Mouse (Mus musculus) thymus, adult 18-20 months (tissue): ENCODE data around the gene Rpl22l1.
"Not testable (repeated sequence)": the region's sequence is repeated elsewhere in the genome, so short reads cannot be mapped to it uniquely, and the experiment has no call there.

ENCODE experiments used
- DNase-seq, 2 experiments: peaks; one replicate each; pipeline ENCODE4 v3.0.0; 2022; ENCODE audit warnings: mixed read lengths in 2 of 2

Rpl22l1 gene

DNA sequence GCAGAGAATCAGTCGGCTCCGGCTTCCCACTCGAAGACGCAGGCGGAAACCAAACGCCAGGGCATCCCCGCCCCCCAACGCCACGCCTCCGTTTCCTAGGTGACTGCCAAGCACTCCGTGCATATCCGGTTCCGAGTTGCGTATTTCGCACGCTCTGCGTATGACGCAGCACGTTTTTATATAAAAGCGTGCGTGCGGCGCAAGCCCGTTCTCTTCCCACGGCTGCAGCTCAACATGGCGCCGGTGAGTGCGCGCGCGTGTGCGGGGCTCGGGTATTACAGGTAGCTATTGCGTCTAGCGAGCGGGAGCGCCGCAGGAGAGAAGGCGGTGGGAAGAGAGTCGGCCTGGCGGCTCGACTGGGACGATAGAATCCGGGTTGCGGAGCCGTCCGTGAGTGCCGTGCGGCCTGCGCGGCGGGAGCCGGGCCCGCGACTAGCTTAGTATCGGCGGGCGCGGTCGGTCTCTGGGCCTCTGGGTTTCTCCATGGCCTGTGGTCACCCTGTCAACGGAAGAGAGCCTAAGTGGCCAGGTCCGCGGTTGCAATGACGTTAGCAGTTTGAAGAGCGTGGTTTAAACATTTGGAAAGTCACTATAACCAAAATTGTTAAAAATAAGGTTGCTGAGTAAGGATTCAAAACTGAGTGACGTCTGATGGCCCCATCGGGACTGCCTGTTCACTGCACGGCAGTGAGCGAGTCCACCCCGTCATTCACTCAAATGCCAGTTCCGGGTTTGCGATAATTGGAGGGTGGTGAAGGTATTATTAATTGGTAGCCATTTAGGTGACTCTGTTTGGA is at the start of gene Rpl22l1:
TSS of gene Rpl22l1 (plus strand) at position 136 of the 797 bp plus-strand sequence.
- DNase-seq, result peak; percentile 98

DNA sequence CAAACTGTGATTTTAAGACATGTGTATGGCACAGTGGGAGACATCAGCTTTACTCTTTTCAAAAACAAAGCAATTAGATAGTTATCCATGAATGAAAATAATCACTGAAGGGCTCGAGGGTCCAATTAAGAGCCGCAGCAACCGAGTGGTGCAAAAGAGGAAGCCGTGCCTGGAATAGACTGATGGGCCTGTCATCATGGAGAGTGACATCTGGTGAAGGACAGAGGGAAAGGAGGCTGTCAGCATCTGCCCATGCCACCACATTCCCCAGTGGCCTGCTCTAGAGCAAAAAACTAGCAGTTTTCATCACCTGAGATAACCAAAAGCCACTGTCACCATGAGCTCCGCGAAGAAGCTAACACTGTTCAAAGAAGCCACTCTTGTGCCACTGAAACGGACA is 49.8 kb upstream of the Rpl22l1 start:
- no peak for DNase-seq

DNA sequence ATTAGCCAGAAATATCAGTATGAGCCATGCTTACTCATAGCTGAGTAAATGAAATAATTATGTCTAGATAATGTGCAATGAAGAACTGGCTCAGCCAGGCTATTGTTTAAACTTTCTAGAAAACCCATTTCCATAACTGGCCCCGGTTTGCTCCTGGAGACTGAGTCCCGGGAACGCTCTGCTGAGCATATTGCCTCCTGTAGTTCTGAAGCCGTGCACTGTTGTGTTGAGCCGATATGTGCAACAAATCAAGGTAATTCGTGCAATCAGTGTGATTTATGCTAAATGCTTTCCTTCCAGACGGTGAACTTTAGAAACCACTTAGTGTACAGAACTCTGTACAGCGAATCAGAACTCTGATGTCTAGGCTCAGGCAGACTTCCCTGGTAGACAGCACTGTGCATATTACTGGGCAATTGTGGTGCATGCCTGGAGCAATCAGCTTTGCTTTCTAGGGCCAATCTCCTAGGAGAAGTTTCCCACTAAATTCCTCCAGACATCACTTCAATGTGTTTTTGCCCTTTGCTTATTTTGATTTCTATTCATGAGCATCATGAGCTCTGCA is 43.9 kb upstream of the Rpl22l1 start:
- DNase-seq, result no peak

DNA sequence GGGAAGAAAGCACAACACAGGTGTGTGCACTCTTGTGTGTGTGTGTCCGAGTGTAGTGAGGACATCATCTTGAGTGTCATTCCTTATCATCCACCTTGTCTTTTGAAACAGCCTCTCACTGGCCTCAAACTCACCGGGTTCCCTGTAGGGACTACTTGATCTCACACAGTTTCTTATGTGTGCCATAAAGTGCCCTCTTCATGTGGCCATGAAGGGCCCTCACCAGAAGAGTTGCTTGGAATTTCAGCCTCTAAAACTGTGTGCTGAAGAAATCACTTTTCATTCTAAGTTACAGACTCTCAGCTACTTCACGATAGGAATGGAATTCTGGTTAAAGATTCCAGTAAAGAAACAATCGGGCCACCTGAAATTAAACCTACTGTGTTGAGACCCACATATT is 38.3 kb upstream of the Rpl22l1 start:
- DNase-seq, result no peak

DNA sequence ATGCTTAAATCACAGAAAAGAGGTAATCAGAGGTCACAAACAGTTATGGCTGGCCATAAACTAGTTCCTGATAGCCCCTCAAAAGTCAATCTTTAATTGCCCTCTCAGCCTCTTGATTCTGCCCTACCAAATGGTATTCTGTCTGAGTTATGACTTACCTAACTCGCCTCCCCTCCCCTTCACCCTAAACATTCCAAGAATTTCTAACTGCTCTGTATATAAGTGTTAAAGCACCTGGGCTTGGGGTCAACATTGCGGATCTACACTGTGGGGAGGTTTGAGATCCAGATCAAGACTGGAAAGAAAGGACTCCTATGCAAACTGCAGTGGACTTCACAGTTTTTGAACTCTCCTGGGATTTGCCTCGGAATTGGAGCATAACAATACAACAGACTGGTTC is 37.0 kb upstream of the Rpl22l1 start:
- no peak for DNase-seq

DNA sequence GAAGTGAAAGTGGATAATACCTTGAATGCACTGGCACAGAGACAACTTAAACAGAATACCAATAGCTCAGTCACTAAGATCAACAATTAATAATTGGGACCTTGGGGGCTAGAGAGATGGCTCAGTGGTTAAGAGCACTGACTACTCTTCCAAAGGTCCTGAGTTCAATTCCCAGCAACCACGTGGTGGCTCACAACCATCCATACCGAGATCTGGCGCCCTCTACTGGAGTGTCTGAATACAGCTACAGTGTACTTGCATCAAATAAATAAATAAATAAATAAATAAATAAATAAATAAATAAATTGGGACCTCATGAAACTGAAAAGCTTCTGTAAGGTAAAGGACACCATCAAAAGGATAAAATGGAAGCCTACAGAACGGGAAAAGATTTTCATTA is 32.3 kb upstream of the Rpl22l1 start:
- not testable (repeated sequence) for DNase-seq

DNA sequence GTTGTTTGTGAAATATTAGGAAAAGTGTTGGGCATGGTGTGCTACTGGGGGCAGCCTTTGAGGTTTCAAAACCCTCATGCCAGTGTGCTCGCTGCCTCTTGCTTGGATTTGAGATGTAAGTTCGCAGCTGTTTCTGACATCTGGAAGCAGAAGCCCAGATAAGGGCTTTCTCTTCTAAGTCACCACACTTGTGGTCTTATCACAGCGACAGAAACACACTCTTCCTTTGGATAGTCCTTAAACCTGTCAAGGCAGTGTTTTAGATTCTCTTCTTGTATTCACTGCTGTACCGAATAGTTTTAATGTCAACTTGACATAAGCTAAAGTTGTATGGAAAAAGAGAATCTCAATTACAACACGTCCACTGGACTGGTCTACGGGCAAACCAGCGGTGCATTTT is 29.9 kb upstream of the Rpl22l1 start:
- DNase-seq, result no peak

DNA sequence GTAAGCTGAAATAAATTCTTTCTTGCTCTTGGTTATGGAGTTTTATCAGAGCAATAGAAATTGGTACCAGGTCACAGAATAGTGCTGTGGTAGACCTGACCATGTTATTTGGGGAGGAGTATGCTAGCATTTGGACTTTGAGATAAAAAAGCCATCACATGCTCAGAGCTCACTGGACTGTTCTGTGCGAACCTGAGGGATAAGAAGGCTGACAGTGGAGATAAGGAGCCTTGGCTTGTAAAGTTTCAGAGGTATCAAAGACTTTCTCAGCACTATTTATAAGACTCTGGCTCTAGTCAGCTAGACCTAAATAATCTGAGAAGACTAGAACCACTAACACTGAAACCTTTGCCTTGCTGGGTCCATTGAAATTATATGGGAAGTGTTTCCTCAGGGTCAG is 29.3 kb upstream of the Rpl22l1 start:
- DNase-seq, result no peak

DNA sequence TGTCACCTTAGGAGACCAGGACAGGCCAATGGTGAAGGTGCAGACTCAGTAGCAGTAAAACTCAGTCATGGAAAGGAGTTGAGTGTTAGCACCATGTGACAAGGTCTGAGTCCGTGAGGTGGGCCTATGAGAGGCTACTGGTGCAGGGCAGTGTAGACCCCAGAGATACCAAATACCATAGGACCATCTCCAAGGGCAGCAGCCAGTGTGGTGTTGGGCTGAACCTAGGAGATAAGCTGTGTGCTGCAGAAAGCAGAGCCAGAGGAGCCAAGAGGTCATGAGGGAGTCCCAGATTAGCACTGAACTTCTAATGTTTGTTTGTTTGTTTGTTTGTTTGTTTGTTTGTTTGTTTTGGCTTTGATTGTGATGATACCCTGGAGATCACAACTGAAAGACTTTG is 28.7 kb upstream of the Rpl22l1 start:
- no peak for DNase-seq

DNA sequence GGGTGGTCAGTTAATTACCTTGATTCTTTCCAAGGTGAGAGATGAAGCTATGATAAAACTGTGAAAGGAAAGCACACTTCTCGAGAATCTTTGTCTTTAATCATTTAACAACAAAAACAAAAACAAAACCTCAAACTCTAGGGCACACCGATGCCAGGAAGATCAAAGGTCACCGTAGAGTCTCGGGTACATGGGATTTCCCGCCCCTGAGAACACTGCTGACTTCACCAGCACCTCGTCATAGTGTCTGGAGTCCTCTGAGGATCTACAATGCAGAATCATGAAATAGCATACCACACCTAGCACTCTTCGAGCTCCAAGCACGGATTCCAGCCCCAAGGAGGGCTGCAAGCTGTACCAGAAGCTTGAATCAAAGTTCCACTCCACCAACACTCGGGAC is 24.7 kb upstream of the Rpl22l1 start:
- DNase-seq, result no peak

DNA sequence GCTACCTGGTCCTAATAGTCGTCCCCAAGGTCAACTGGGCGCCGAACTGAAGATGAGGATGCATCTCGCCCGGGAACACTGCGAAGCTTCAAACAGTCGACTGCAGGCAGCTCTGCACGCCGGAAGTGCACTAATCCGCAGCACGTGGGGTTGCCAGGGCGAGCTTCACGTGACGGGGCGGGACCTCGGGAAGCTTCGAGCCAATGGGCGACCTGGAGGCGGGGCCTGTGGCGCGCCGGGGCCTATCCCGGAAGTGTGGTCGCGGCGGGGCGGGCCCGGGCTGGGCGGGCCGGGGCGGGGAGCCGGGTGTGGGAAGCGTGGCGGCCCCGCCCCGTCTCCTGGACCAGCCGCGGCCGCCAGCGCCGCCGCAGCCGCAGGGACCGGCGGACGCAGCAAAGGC is 24.2 kb upstream of the Rpl22l1 start, which contains the start of gene Eif5a2:
TSS of gene Eif5a2 (plus strand) at position 283 of the 400 bp plus-strand sequence.
- DNase-seq, result peak; percentile 91 to 92

DNA sequence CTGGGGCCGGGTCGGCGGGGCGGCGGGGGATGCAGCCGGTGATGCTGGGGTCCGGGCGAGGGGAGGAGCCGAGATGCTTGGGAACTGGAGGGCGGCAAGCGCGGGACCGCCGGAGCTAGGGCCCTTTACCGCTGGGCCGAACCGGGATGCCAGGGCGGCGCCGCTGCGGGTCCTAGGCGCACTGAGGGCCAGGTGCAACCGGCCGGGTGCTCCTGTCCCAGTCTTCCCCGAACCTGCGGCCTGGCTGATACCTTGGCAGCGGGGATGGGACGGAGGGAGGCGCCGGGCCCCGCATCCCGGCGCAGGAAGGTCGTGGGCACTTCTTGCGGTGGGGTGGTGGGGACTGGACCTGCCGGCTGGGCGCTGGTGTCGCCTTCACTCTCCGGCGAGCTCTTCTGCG is 23.8 kb upstream of the Rpl22l1 start:
- no peak for DNase-seq

DNA sequence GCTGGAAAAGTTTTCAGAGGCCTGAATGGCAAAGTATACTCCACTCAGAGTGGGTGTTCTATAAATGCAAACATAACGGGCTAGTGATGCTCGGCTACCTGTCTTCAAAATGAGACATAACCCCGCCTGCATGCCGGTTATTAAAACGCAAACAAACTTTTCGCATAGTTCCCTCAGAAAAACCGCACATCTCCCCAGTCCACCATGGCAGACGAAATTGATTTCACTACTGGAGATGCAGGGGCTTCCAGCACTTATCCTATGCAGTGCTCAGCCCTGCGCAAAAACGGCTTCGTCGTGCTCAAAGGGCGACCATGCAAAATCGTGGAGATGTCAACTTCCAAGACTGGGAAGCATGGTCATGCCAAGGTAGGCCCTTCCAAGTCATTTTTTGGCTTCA is 23.4 kb upstream of the Rpl22l1 start:
- no peak for DNase-seq

DNA sequence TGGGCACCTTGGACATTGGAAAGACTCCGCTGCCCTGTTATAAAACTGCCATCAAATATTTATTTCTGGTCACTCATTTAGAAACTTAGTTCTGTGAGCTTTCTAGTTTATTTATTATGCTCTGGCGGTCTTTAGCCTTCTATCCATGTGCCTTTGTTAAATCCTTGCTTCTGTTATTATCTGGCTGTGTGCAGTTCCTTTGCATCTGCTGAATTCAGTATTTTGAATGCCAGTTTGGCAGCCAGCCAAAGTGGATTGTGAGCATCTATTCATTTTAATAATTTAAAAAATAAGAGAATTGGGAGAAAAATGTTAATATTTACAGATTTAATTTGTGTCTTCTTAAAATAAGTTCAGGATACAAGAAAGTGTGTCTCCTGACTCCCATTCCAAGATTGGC is 21.1 kb upstream of the Rpl22l1 start:
- no peak for DNase-seq

DNA sequence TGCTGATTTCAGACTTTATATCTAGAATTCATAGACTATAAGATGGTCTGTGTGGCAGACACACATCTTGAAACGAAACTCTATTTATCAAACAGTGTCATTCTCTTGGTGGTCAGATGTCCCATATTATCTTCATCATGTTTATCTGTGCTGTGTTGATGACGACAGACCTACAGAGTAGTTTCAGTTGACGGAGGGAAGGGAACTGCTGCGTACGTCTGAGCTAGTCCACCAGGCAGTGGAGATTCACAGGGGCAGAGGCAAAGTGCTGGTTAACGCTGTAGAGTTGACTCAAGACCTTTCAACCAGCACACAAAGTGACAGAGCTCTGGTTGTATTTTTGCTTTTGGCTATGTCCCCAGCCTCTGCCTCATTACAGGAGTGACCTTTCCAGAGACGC is 10.4 kb upstream of the Rpl22l1 start:
- DNase-seq, result no peak

DNA sequence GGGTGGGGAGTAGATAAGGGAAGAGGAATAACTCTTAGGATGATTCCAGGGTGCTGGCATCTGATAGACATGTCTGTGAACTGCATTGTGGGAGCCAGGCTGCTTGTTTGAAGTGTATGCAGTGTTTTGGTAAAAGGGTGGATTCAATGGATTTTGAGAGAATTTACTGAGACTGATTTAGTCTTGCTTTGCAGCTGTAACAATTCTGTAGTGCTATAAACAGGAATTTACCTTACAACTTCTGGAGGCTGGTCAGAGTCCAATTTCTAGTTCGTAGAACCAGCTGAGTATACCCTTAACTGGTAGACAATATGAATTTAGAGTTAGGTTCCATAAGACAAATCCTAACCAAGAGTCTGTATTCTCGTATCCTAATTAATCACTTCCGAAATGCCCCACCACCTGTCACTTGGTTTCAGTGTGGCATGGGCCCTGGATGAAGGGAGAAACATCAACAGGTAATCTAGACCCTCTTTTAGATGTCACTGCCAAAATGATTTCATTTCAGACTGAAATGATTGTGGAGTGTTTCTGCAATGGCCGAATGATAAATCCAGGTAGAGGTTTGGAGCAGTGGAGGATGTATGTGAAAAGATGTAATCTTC is 2.9 kb downstream of the Rpl22l1 start:
- DNase-seq, result no peak

DNA sequence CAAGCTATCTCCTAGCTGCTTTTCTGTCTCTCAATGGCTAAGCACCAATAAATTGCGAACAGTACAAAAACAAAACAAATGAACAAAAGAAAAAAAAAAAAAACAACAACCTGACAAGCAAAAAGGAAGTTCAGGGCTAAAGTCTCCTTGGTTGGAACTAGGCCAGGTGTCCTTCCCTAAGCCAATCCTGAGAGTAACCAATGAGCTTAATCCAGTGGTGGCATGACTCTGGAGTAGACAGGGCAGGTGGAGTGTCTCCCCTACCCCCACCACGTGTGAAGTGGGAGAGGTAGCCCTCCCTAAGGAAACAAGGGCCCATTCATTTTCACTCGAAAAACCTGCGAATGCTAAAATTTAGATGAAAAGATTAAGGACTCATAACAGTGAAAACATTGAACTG is 6.2 kb downstream of the Rpl22l1 start:
- DNase-seq, result no peak

DNA sequence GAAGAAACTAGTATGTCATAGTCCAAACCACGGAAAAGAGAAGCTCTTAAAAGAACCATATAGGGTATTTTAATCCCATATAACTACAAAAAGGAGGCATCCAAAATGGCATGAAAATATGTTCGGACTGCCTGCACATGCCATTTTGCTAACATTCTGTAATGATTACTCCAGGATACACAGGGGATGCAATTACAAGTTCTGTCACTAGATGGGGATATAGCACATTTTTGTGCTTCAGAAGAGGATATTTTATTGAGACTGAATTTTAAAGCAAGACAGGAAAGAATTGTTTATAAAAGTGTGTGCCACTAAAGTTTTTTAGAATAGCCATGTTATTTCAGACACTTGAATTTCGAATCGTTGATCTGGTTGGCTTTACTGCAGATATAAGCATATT is 9.1 kb downstream of the Rpl22l1 start:
- DNase-seq, result no peak

DNA sequence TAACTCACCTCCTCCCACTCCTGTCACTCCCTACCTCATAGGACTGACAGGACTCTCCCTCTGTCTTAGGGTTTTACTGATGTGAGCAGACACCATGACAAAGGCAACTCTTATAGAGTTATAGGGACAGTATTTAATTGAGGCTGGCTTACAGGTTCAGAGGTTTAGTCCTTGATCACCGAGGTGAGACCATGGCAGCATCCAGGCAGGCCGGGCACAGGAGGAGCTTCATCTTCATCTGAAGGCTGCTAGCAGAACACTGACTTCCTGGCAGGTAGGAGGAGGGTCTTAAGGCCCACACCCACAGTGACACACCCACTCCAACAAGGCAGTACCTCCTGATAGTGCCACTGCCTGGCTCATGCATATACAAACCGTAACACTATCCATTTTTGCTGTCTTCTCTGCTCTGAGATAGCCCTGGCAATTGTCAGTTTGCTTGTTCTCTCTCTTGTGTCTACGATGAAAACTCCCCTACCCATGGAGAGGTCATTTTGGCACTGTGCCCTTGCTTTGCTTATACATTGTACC is 10.8 kb downstream of the Rpl22l1 start:
- DNase-seq, result no peak

DNA sequence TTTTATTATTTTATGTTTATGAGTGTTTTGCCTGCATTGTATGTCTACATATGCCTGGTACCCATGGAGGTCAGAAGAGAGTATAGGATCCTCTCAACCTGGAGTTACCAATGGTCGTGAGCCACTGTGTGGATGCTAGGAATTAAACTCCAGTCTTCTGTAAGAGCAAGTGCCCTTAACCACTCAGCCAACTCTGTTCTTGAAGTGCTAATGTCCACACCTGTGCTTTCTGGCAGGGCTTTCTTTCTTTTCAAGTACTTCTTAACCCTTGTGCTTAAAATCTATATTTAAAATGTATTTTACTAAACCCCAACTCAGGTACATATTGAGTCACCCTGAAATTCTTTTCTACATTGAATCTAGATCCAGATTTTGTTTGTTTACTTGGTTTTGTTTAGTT is 21.0 kb downstream of the Rpl22l1 start:
- DNase-seq, result no peak

DNA sequence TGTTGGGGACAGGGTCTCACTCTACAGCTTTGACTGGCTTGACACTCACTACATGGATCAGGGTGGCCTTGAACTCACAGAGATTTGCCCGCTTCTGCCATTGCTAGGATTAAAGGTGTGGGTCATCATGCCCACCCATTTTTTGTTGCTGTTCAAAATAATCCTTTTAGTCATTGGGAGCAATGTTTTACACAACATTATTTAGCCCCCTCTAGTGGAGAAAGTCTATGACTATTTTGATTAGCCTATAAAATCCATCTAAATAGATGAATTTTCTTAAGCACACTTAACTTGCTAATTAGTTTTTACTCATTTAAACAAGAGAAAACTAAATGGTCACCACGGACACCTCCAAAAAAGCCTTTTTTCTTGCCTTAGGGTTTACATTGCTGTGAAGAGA is 22.4 kb downstream of the Rpl22l1 start:
- no peak for DNase-seq

DNA sequence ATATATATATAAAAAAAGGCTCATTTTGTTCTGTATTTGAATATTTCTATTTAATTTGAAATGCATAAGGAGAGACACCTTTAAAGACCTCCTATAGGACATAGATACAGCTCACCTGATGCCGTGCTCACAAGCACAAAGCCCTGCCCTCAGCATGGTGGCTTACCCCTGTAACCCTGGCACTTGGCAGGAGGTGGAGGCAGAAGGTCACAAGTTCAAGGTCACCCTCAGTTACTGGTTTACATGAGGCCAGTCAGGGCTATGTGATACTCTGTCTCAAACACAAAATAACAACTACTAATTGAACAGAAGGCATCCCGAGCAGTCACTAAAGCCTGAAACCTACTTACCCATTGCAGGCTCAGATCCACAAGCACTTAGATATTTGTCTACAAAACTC is 24.2 kb downstream of the Rpl22l1 start:
- DNase-seq, result no peak

DNA sequence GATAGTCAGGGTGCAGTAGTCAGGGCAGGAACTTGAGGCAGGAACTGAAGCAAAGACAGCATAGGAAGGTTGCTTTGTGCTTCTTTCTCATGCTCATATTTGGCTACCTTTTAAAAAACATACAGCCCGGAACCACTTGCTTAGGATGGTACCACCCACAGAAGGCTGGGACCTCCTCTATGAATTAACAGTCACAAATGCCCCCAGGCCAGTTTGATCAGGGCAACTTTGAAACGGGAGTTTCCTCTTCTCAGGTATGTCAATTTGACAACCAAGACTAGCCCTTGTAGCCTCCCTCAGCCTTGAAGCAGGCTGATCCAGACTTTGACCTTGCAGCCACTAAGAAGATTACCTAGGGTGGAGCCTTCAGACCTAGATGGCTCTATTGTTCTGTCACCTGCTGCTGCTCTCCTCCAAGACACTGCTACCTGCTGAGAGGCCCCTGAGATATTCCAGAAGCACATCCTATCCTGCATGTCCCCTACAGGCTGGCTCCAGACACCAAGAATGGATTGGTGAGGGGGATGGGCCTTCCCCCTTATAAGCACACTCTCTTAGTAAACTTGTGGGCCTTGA is 31.6 kb downstream of the Rpl22l1 start:
- no peak for DNase-seq
